Mouse (Mus musculus) lung, postnatal 0 days (tissue): ENCODE results near the gene Myh2.

Experiments
- CTCF ChIP-seq: IDR thresholded peaks from 2 replicates; pipeline ENCODE4 v1.5.1; 2016; ENCODE audit warnings: antibody characterized with exemption, mild to moderate bottlenecking
- EP300 ChIP-seq: IDR thresholded peaks from 2 replicates; pipeline ENCODE4 v1.6.1; 2016; ENCODE audit warnings: antibody characterized with exemption, mild to moderate bottlenecking, control low read depth

DNA sequence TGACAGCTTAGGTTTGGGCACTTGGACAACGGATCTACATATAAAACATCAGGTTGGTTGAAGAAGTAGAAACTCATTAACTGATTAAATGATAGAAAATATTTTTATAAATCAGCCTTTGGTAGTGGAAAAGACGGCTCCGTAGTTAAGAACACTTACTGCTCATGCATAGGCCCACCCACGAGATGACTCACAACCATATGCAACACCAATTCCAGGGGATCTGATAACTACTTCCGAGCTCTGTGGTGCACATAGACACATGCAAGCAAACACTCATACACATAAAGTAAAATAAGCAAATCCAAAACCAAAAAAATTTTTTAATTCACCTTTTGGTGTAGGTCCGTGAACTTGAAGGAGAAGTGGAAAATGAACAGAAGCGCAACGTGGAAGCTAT is 51.0 kb downstream of the Myh2 start:
- TF ChIP-seq EP300, result no peak
- TF ChIP-seq CTCF, result no peak
